Mouse (Mus musculus) layer of hippocampus, postnatal 36 days (tissue): ENCODE measurements at regions not wholly inside any gene's neighbourhood (a gene's known extent, or its start where the extent isn't known, plus 50 kb on each side); places are given as distances from the start of the nearest gene placed in this dataset.
A peak's percentile ranks its signal among the peaks of the same experiment; 100 is the strongest.

ENCODE experiments used
- DNase-seq, 2 experiments: peaks; one replicate each; pipeline ENCODE4 v3.0.0; 2022

GRCm38 (mm10) chr10:99375101-99375500, 112.1 kb downstream of the Dusp6 start:
- DNase-seq, result no peak

DNA sequence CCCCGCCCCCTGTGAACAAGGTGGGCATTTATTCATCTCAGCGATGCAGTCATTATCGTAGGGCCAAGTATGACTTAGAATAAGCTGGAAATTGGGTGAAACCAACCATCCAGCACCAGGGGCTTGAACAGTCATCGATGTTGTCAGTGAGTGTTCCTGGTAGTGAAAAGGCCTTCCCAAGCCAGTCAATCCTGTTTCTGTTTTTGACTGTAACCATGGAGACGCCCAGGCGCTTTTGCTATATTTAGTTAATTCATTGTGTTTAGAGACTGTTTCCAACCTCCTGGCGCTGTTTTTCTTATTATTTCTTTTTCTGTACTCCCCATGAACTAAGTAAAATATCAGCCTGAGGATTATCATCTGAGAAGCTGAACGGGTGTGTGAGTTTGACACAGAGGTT, 113.4 kb downstream of the Dusp6 start:
- peak in 1 of 2 experiments; percentile 19 for DNase-seq

- no peak for DNase-seq
Measured at GRCm38 (mm10) chr10:99377548-99377947, 114.5 kb downstream of the Dusp6 start.

GRCm38 (mm10) chr10:99379156-99379555, 116.1 kb downstream of the Dusp6 start:
- DNase-seq, result no peak

GRCm38 (mm10) chr10:99380170-99380569, 117.1 kb downstream of the Dusp6 start:
- DNase-seq, result no peak

- DNase-seq, result no peak
Measured at GRCm38 (mm10) chr10:99383028-99383427, 120.0 kb downstream of the Dusp6 start.

GRCm38 (mm10) chr10:99384366-99384765, 121.3 kb downstream of the Dusp6 start:
- no peak for DNase-seq

- no peak for DNase-seq
Measured at GRCm38 (mm10) chr10:99384851-99385250, 121.8 kb downstream of the Dusp6 start.

- no peak for DNase-seq
Measured at GRCm38 (mm10) chr10:99385854-99386253, 122.8 kb downstream of the Dusp6 start.

- no peak for DNase-seq
Measured at GRCm38 (mm10) chr10:99388526-99388925, 125.5 kb downstream of the Dusp6 start.

- DNase-seq, result no peak
Measured at GRCm38 (mm10) chr10:99388986-99389385, 126.0 kb downstream of the Dusp6 start.

DNA sequence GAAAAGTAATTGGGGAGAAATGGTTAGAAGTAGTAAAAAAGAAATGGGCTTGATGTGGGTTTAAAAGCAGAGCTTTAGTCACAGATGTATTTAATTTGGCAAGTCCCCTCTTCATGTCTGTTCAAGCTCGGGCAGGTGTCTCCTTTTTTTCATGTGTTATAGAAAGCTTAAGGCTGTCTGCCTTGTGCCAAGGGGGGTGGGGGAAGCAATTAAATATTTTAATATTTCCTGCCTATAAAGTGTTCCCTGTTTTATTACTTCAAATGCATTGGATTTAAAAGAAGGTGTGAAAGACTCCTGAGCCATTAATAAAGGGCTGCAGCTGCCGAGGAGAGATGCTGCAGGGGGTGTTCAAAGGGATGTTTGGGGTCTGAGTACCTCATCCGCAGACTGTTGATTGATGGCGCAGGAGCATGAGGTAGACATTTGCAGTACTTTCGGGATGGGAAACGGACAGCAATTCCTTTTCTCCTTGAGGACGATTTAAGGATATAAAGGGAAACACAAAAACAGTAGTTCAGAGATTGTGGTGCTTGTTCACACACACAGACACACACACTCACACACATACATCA, 127.7 kb downstream of the Dusp6 start:
- no peak for DNase-seq

GRCm38 (mm10) chr10:99391725-99392124, 128.7 kb downstream of the Dusp6 start:
- no peak for DNase-seq

DNA sequence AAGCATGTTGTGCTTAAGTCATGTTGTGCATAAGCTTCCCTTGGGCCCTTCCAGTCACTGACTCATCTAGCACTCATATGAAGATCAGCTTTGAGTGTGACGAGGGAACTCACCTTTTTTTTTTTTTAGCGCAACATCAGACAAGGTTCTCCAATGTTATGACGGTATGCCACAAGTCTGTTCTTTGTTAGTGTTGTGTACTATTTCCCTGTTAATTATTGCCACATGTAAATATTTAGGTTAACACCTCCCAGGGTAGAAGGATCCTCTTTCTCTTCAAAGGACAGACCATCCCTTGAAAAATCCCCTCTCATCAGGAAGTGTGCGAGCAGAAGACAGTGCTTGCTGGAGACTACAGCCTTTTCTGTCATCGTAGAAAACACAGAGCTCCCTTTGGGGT, 129.9 kb downstream of the Dusp6 start:
- no peak for DNase-seq

- DNase-seq, result peak; percentile 27 to 33
Measured at GRCm38 (mm10) chr10:99393523-99393922, 130.5 kb downstream of the Dusp6 start.

DNA sequence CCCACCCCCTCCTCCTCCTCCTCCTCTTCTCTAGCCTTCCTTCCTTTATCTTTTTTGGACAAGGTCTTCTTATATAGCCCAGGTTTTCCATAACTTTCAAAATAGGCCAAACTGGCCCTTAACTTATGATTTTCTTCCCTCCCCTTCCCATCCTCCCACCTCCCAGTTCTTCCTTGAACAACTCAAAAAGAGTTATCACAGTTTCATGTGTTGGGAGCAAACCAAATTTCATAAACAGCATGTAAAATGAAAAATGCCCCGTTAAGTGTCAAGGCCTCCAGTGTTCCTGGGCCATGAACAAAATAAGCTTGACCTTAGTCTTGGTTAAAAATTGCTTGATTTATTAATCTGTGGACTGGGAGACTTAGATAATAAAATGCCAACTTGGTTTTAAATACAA, 132.4 kb downstream of the Dusp6 start:
- DNase-seq, result no peak

GRCm38 (mm10) chr10:99396630-99397029, 133.6 kb downstream of the Dusp6 start:
- no peak for DNase-seq

GRCm38 (mm10) chr10:99400076-99400475, 137.0 kb downstream of the Dusp6 start:
- no peak for DNase-seq

DNA sequence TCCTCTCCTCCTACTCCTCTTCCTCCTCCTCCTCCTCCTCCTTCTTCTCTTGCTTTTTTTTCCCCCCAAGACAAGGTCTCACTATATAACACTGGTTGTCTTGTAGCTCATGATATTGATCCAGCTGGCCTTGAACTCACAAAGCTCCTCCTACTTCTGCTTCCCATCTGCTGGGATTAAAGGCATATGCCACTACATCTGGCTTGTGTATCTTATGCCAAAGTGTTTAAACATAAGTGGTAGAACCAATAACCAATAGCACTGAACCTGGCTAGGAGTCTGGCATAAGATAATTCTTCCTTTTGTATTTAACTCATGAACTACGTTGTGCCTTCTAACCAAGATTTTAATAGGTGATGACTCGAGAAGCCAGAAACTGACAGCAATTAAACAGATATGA, 143.7 kb downstream of the Dusp6 start:
- DNase-seq, result peak in 1 of 2 experiments; percentile 32

DNA sequence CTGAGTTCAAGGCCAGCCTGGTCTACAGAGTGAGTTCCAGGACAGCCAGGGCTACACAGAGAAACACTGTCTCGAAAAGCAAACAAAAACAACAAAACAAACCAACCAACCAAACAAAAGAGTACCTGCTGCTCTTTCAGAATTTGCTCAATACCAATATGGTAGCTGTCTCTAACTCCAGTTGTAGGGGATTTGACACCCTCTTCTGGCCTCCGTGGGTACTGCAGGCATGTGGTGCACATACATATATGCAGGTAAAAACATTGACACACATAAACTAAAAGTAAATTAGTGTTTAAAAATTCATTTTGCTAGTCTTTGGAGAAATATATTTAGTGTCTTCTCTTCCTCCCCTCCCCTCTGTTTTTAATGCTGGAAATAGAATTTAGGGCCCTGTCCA, 145.8 kb downstream of the Dusp6 start:
- no peak for DNase-seq

DNA sequence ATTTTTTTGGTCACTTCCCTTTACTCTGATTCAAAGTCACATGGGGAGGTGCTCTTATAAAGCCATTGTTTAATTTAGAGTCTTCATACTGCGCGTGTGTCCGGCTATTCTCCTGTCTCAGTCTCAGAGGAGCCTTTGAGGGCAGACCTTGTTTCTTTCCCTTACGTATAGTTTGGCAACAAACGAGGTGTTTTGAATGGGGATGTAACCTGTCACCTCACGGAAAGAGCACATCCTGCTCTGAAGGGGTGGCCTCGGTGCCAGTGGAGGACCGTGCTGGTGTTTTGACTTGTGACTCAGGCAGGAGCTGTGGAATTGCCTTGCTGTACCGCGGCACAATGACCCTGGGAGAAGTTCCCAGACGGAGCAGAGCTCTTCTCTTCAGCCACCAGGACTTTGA, 146.7 kb downstream of the Dusp6 start:
- no peak for DNase-seq

GRCm38 (mm10) chr10:99410754-99411153, 147.7 kb downstream of the Dusp6 start:
- no peak for DNase-seq

- DNase-seq, result no peak
Measured at GRCm38 (mm10) chr10:99413455-99413854, 150.4 kb downstream of the Dusp6 start.

DNA sequence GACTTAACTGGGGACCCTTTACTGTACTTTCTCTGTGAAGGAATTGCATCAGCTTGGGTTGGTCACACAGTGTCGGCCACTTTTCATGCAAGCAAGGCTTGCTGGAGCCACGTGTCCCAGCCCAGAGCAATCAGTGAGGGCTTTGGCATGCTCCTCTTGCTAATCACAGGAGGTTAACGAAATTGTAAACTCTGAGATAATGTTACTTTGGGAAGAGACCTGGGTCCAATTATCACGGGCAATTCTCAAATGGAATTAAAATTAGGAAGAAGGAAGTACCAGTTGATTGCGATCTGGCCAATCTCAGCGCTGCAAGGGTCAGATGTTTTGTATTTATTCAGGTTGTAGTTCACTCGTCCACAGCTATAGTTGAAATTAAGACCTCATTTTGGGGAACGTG, 153.2 kb downstream of the Dusp6 start:
- DNase-seq, result no peak

- DNase-seq, result no peak
Measured at GRCm38 (mm10) chr10:99416896-99417479, 154.0 kb downstream of the Dusp6 start.
